Mouse (Mus musculus) intestine, embryonic 15.5 days (tissue): ENCODE measurements at regions not wholly inside any gene's neighbourhood (a gene's known extent, or its start where the extent isn't known, plus 50 kb on each side); places are given as distances from the start of the nearest gene placed in this dataset.

Experiments
- ATAC-seq: fragments of 200-750 bp; cut with Nextera tagmentation; 2 replicates; pipeline ENCODE4 v1.8.0; 2017; ENCODE audit warnings: moderate TSS enrichment, moderate library complexity
- H3K27ac ChIP-seq: fragments of 300-500 bp; sonication (generic); 2 replicates; pipeline ENCODE4 v1.5.1; 2015; ENCODE audit warnings: mild to moderate bottlenecking, inconsistent platforms
- H3K27me3 ChIP-seq: fragments of 300-500 bp; sonication (generic); replicated peaks from 2 replicates; pipeline ENCODE4 v1.6.1; 2015; ENCODE audit warnings: inconsistent platforms
- H3K36me3 ChIP-seq: fragments of 300-500 bp; sonication (generic); 2 replicates; pipeline ENCODE4 v1.6.1; 2015; ENCODE audit warnings: inconsistent platforms
- H3K4me1 ChIP-seq: fragments of 300-500 bp; sonication (generic); replicated peaks from 2 replicates; pipeline ENCODE4 v1.6.1; 2015; ENCODE audit warnings: inconsistent platforms
- H3K4me2 ChIP-seq: fragments of 300-500 bp; sonication (generic); replicated peaks from 2 replicates; pipeline ENCODE4 v1.6.1; 2015; ENCODE audit warnings: mild to moderate bottlenecking, inconsistent platforms
- H3K4me3 ChIP-seq: fragments of 300-500 bp; sonication (generic); replicated peaks from 2 replicates; pipeline ENCODE4 v1.5.1; 2015; ENCODE audit warnings: inconsistent platforms
- H3K9ac ChIP-seq: fragments of 300-500 bp; sonication (generic); 2 replicates; pipeline ENCODE4 v1.6.1; 2015; ENCODE audit warnings: inconsistent platforms
- H3K9me3 ChIP-seq: fragments of 300-500 bp; sonication (generic); 2 replicates; pipeline ENCODE4 v1.6.1; 2016; ENCODE audit warnings: inconsistent platforms
- WGBS: fragments of 180-500 bp; shearing (Covaris S2); methylation state at CpG from one replicate; pipeline ENCODE4 v1.1.7; 2015; 5-methylcytosine and 5-hydroxymethylcytosine counted together

DNA sequence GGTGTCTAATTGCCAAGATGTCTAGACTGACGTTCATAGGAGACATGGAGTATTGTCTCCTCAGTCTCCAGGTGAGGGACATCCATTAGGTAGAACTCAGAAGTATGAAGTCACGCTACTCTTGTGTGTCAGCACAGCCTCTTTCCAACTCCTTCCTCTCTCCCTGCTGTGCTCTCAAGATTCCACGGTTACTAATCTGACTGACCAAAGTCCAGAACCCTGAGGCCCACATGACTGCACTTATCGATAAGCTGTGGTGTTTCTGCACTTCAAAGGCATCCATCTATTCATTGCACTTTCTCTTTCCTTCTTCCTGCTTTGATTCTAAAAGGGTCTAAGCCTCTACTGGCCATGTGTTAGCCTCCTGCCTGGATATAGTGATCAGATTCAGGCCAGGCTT is 107.4 kb upstream of the Neo1 start:
- H3K36me3 ChIP-seq: no peaks in the 10 kb centered on the region
- H3K9me3 ChIP-seq: no peaks in the 10 kb centered on the region
- H3K27ac ChIP-seq: no peak overlapping the region
- no peaks in the 10 kb centered on the region for H3K27me3 ChIP-seq
- H3K4me3 ChIP-seq: no peak overlapping the region
- 65% methylated on average over 4 of the region's 4 CpGs for WGBS
- H3K9ac ChIP-seq: no peak overlapping the region
- no peaks in the 10 kb centered on the region for H3K4me1 ChIP-seq
- H3K4me2 ChIP-seq: no peak overlapping the region
- ATAC-seq: peak; percentile 88

DNA sequence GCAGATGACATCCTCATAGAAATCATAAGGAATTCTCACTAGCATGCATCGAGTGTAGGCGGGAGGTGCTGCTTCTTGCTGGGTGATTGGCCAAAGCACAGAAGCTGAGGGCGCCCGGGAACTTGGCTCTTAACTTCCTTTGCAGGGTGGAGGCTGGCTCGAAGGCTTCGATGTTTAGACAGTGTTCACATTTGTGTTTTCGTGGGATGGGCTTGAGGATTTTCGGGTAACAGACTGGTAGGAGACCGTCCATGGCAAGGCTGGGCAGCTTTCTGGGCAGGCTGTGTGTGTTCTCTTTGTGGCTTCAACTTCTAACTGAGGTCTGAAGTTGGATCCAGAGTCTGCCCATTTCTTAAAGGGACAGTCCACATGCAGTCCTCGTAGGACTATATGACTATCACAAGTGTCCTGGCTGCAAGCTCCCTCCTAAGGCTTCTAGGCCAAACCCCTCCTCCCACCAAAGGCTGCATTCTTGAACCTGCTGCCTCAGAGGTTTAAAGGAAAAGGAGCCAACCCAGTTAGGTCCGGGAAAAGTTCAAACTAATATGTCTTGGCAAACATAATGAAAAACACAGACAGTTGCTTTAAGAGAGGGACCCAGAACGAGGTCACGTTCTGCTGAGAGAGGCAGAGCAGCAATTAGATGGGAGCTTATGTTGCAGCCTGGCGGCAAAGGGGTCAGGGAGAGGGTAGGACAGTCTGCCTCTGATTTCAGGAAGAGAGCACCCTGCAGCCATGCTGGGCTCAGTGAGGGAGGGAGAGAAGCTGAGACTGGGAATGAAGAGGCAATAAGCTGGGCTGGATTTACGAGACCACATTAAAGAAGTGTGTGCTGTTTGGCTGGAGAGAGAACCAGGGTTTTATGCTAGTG is 98.2 kb upstream of the Neo1 start:
- peak; percentile 59 for ATAC-seq
- no peak overlapping the region for H3K9ac ChIP-seq
- H3K4me1 ChIP-seq: peaks cover 15% of the 10 kb centered on the region
- peak overlapping the region; percentile 64 for H3K27ac ChIP-seq
- H3K36me3 ChIP-seq: no peaks in the 10 kb centered on the region
- peak overlapping the region; percentile 9; the same call in 1 of the 2 replicates for H3K4me3 ChIP-seq
- H3K27me3 ChIP-seq: no peaks in the 10 kb centered on the region
- WGBS: 20% methylated on average over 15 of the region's 15 CpGs
- peak overlapping the region; percentile 44 for H3K4me2 ChIP-seq
- no peaks in the 10 kb centered on the region for H3K9me3 ChIP-seq

DNA sequence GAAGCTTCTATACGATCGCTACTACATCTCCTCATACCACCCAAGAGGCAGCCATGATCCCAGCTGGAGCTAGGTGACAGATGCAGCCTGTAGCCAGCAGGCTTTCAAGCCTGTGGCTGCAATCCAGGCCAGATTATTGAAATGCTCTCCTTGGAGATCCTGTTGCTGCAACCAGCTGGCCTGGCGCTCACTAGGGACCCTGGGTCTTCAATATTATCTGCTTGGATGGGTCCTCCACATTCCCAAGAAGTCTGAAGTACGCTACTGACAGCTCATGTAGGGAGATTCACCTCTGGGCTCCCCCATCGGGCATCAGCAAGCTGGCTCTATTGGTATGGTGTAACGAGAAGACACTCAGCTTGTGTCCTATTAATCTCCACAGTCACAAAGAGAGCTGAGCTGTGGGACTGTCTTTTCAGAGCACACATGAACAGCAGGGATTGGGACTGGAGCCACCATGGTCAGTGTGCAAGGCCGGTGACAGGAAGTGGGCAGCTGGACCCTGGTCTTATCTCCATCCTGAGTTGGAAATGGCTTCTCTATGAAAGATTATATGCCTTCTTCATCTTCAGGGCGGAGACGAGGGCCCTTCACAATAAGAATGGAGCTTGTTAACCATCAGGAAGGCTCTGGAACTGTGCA is 93.6 kb upstream of the Neo1 start:
- WGBS: 85% methylated on average over 9 of the region's 9 CpGs
- no peak overlapping the region for H3K4me2 ChIP-seq
- H3K27ac ChIP-seq: no peak overlapping the region
- H3K4me1 ChIP-seq: peaks cover 15% of the 10 kb centered on the region
- no peak overlapping the region for H3K9ac ChIP-seq
- no peaks in the 10 kb centered on the region for H3K27me3 ChIP-seq
- no peaks in the 10 kb centered on the region for H3K36me3 ChIP-seq
- no peak overlapping the region for H3K4me3 ChIP-seq
- H3K9me3 ChIP-seq: no peaks in the 10 kb centered on the region
- ATAC-seq: no peak

DNA sequence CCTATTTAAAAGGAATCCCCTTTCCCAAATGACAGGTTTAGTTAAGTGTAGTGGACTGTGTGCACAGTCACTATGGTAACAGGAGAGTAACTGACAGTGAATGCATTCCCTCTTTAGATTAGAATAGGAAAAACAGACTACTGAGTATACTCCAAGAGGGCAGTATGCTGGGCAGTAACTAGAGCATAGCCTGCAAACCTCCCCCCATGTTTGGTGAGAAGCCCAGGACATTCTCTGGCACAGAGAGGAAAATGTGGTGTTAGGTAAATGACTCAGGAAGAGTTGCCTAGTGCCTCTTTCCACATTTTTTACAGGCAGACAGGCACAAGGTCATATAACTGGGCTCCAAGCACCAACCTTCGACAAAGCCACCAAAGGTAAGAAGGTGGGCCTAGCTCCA is 93.0 kb upstream of the Neo1 start:
- no peak for ATAC-seq
- peaks cover 9% of the 10 kb centered on the region for H3K4me1 ChIP-seq
- no peaks in the 10 kb centered on the region for H3K9me3 ChIP-seq
- H3K4me3 ChIP-seq: no peak overlapping the region
- H3K36me3 ChIP-seq: no peaks in the 10 kb centered on the region
- WGBS: 91% methylated on average over 1 of the region's 1 CpGs
- no peak overlapping the region for H3K9ac ChIP-seq
- H3K27me3 ChIP-seq: no peaks in the 10 kb centered on the region
- no peak overlapping the region for H3K4me2 ChIP-seq
- no peak overlapping the region for H3K27ac ChIP-seq

DNA sequence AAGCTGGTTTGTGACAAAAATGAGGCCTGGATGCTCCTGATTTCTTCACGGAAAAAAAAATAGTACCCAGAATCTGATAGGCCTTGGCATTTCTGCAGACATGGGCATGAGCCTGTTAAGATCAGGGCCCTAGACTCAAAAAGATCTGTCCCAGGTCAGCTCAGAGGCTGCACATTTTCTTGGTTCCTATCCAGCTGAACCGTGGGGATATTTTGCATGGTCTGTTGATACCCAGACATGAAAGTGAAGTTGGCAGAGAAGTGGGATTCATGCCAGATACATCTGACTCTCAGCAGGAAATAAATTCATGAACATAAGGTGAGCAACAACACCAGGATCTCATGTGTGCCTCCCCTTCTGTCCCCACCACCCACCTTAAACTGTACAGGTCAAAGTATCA is 91.8 kb upstream of the Neo1 start:
- H3K4me3 ChIP-seq: no peak overlapping the region
- H3K4me2 ChIP-seq: no peak overlapping the region
- ATAC-seq: no peak
- no peaks in the 10 kb centered on the region for H3K9me3 ChIP-seq
- H3K9ac ChIP-seq: no peak overlapping the region
- 85% methylated on average over 2 of the region's 2 CpGs for WGBS
- no peaks in the 10 kb centered on the region for H3K4me1 ChIP-seq
- no peak overlapping the region for H3K27ac ChIP-seq
- H3K36me3 ChIP-seq: no peaks in the 10 kb centered on the region
- no peaks in the 10 kb centered on the region for H3K27me3 ChIP-seq

DNA sequence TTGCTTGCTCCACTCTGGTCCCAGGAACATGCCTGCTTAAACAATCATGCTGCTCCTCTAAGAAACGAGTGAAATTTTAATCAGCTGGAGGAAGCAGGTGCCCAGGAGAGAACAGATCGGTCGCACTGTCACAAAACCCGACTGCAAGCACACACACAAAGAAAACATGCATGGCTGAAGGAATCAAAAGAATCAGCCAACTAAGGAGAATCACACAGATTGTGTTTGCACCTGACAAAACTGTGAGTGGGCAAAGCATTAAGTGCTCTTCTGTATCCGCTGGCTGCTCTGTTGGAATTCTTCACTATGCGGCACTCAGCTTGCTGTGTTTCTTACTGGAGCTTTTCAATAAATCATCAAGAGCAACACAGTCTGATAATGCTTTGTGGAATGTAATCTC is 89.6 kb upstream of the Neo1 start:
- ATAC-seq: no peak
- WGBS: 80% methylated on average over 6 of the region's 6 CpGs

DNA sequence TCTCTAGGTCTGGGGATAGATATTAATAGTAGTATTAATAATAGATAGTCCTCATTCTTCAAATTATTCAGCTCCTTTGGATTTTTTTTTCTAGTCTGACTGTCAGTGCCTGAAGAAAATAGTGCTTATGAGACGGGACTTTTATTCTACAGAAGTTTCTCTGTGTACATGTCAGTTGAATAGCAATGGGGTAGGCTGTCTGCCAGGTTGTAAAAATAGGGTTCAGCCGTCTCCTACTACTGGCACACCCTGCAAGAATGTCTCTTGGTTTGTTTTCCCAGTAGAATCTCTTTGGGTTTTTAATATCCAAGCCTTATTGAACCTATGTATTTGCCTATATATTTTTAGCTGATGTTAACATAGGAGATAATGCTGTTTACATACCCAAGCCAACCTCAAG is 80.3 kb upstream of the Neo1 start:
- H3K4me3 ChIP-seq: no peak overlapping the region
- H3K4me1 ChIP-seq: no peaks in the 10 kb centered on the region
- H3K36me3 ChIP-seq: no peaks in the 10 kb centered on the region
- no peak for ATAC-seq
- H3K9me3 ChIP-seq: no peaks in the 10 kb centered on the region
- H3K9ac ChIP-seq: no peak overlapping the region
- H3K27ac ChIP-seq: no peak overlapping the region
- no peaks in the 10 kb centered on the region for H3K27me3 ChIP-seq
- 23% methylated on average over 2 of the region's 2 CpGs for WGBS
- H3K4me2 ChIP-seq: no peak overlapping the region

More for the DNA sequence above, 89.6 kb upstream of the Neo1 start:
- Histone ChIP-seq H3K27me3 (no peaks in the 10 kb centered on the region), H3K9me3 (no peaks in the 10 kb centered on the region), H3K4me3 (no peak overlapping the region), H3K27ac (no peak overlapping the region), H3K4me2 (no peak overlapping the region), H3K36me3 (no peaks in the 10 kb centered on the region), H3K9ac (no peak overlapping the region), H3K4me1 (no peaks in the 10 kb centered on the region)

DNA sequence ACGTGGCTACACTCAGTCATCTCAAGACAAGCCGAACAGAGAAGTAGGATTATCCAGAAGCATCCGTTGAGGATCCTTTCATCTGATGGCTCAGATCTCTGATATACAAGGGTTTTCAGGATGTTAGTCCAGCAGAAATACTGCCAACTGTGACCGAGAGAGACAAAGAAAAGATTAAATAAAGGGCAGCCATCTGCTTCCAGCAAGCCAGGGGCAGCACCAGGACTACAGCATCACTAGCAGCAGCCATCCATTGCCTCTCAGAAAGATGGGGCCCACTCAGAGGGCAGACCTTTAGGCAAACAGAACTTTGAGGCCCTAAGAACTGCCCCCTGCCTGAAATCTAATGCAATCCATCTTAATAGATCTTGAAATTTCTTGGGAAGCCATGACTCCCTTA is 77.6 kb upstream of the Neo1 start:
- no peak overlapping the region for H3K9ac ChIP-seq
- 51% methylated on average over 4 of the region's 4 CpGs for WGBS

DNA sequence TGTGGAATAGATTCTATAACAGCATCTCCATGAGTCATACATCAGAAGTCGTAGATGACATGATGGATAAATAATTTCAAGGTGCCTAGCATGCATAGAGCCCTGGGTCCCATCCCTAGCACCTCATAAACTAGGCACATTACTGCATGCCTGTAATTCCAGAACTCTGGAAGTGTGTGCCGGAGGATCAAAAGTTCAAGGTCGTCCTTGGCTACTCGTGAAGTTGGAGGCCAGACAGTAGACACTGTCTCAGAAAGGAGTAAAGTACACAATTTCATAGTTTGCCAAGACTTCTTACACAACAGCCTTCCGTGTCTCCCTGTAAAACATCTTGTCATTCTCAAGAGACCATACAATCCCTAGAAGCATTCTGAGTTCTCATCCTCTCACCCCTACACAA is 63.5 kb upstream of the Neo1 start:
- Histone ChIP-seq H3K27ac (no peak overlapping the region), H3K4me3 (no peak overlapping the region), H3K36me3 (no peaks in the 10 kb centered on the region), H3K4me1 (0 out of 2 replicates have a peak, but pooled peaks cover 3% of the 10 kb centered on the region), H3K27me3 (no peaks in the 10 kb centered on the region), H3K4me2 (no peak overlapping the region), H3K9me3 (no peaks in the 10 kb centered on the region), H3K9ac (no peak overlapping the region)
- WGBS: 66% methylated on average over 5 of the region's 5 CpGs
- ATAC-seq: no peak

More for the DNA sequence above, 77.6 kb upstream of the Neo1 start:
- Histone ChIP-seq H3K4me2 (no peak overlapping the region), H3K9me3 (no peaks in the 10 kb centered on the region), H3K4me3 (no peak overlapping the region), H3K4me1 (no peaks in the 10 kb centered on the region), H3K27me3 (no peaks in the 10 kb centered on the region), H3K27ac (no peak overlapping the region), H3K36me3 (no peaks in the 10 kb centered on the region)
- no peak for ATAC-seq

DNA sequence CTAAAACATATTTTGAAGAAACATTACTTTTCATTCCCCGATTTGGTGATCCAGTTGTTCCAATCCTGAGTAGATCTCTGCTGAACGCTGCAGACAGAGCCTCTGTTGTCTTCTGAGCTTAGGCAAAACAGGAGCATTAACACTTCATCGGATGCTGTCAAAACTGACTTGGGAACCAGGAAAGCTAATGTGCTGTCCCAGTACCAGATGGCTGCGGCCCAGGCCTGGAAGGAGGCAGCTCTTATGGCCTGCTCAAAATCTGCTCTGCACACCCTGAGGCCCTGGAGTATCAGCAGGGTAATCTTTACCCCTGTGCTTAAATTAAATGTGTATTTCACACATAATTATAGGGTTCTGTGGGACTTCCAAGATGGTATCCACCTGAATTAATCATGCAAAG is 61.3 kb upstream of the Neo1 start:
- no peak overlapping the region for H3K9ac ChIP-seq
- 65% methylated on average over 4 of the region's 4 CpGs for WGBS
- H3K4me2 ChIP-seq: no peak overlapping the region
- no peak for ATAC-seq
- H3K27ac ChIP-seq: no peak overlapping the region
- H3K36me3 ChIP-seq: no peaks in the 10 kb centered on the region
- H3K9me3 ChIP-seq: no peaks in the 10 kb centered on the region
- no peak overlapping the region for H3K4me3 ChIP-seq
- H3K4me1 ChIP-seq: 0 out of 2 replicates have a peak, but pooled peaks cover 3% of the 10 kb centered on the region
- no peaks in the 10 kb centered on the region for H3K27me3 ChIP-seq

DNA sequence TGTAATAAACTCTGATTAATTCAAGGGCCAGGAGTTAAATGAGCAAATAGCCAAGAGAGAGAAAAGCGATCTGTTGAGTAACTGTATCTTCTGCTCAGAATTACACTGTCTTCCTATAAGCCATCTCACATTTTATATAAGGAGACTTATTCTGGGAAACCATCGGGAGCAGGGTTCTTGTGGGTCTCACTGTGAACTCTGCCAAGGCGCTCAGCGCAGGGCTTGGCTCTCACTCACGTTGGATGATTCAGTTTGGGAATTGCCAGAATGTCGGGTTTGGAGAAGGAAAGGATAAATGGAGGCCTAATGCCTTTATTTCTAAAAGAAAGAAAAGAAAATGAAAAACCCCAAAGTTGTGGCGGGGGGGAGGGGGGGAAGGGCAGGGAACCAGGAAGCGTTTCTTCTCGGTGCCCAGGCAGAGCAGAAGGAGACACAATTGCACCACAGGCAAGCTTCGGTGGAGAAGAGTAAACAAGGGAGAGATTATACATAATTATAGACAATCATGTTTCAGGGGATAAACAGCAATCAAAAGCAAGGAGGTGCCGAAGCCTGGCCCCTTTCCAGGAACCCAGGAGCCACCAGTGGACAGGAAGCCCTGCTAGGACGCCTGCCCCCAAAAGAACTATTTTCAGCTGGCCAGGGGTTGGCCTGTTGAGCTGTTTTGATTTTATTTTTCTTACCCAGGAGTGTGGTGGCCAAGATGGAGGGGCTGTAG is 60.5 kb upstream of the Neo1 start:
- Histone ChIP-seq H3K4me3 (no peak overlapping the region), H3K27me3 (no peaks in the 10 kb centered on the region), H3K27ac (no peak overlapping the region), H3K9me3 (no peaks in the 10 kb centered on the region), H3K9ac (no peak overlapping the region), H3K4me1 (0 out of 2 replicates have a peak, but pooled peaks cover 3% of the 10 kb centered on the region), H3K4me2 (no peak overlapping the region), H3K36me3 (no peaks in the 10 kb centered on the region)
- ATAC-seq: no peak
- WGBS: 50% methylated on average over 12 of the region's 12 CpGs

DNA sequence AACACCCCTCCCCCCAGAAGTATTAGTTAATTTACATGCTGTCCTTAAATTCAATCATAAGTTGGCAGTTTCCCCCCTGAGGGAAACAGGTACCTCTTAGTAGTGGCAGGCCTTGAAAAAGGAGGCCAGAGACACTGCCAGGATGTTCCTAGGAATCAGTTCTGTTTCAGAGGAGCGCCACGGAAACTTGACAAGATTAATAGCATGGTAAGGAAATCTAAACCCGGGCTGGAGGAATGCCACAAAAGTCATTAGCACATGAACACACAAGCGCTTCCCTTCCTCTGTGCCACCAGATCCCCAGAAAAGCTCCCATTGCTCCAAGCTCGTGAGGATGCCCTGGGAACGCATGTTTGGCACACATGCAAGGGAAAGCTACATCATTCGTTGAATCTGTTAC is 59.4 kb upstream of the Neo1 start:
- Histone ChIP-seq H3K4me1 (0 out of 2 replicates have a peak, but pooled peaks cover 3% of the 10 kb centered on the region), H3K9ac (no peak overlapping the region), H3K4me2 (no peak overlapping the region), H3K27me3 (no peaks in the 10 kb centered on the region), H3K9me3 (no peaks in the 10 kb centered on the region), H3K36me3 (no peaks in the 10 kb centered on the region), H3K4me3 (no peak overlapping the region), H3K27ac (no peak overlapping the region)
- ATAC-seq: no peak
- 64% methylated on average over 7 of the region's 7 CpGs for WGBS
